Mouse (Mus musculus) small intestine, adult 2 months (tissue): Measurements from ENCODE around the gene Ucp2.

Experiments used
- CTCF ChIP-seq: fragments of 200-500 bp; IDR thresholded peaks from 2 replicates; pipeline ENCODE4 v1.5.1; 2012; ENCODE audit warnings: low read depth, mild to moderate bottlenecking, control low read depth, inconsistent platforms, low read length, moderate library complexity, mixed read lengths; ENCODE audit not compliant: insufficient replicate concordance, insufficient read length; ENCODE audit errors: extremely low read depth
- POLR2A ChIP-seq: fragments of 200-500 bp; IDR thresholded peaks from 2 replicates; pipeline ENCODE4 v1.6.1; 2012; ENCODE audit warnings: low read depth, mild to moderate bottlenecking, control low read depth, inconsistent platforms, low read length, moderate library complexity

GRCm38 (mm10) chr7:100534216-100534615 is 41.1 kb downstream of the Ucp2 start:
- TF ChIP-seq CTCF = no peak
- no peak for TF ChIP-seq POLR2A
